Mouse (Mus musculus): Measurements from ENCODE around the gene Iffo2. TPM values are rescaled to one million over a fixed set of nuclear protein-coding genes. Genes with fewer than 3 reads are reported as not detected.

Iffo2 gene
- polyA plus RNA-seq, 1 experiment from 2014 or later: 3.3 TPM

- Histone ChIP-seq H3K4me1 (ENCODE audit: control insufficient read depth, insufficient read depth, low read length) (no peaks in the 10 kb centered on the region), H3K4me3 (ENCODE audit: low read depth, low read length) (no peak overlapping the region), H3K9ac (ENCODE audit: low read length) (no peak overlapping the region), H3K4me2 (no peak overlapping the region), H3K27me3 (ENCODE audit: control insufficient read depth, insufficient read depth, low read length) (no peaks in the 10 kb centered on the region), H3K36me3 (ENCODE audit: control insufficient read depth, insufficient read depth, low read length) (no peaks in the 10 kb centered on the region), H3K27ac (ENCODE audit: low read depth, low read length) (no peak overlapping the region), H3K9me3 (ENCODE audit: control insufficient read depth, low read length) (no peaks in the 10 kb centered on the region)
- ATAC-seq (ENCODE audit: low FRiP score): no peak
- DNase-seq (ENCODE audit: low spot score, missing footprints): no peak
- 82% methylated on average over 2 of the region's 2 CpGs for WGBS
Observed at GRCm38 (mm10) chr4:139512985-139513384, 17.4 kb upstream of the Iffo2 start.

- Histone ChIP-seq H3K36me3 (ENCODE audit: control insufficient read depth, insufficient read depth, low read length) (no peaks in the 10 kb centered on the region), H3K9me3 (ENCODE audit: control insufficient read depth, low read length) (no peaks in the 10 kb centered on the region), H3K27ac (ENCODE audit: low read depth, low read length) (no peak overlapping the region), H3K4me1 (ENCODE audit: control insufficient read depth, insufficient read depth, low read length) (no peaks in the 10 kb centered on the region), H3K9ac (ENCODE audit: low read length) (no peak overlapping the region), H3K4me3 (ENCODE audit: low read depth, low read length) (no peak overlapping the region), H3K27me3 (ENCODE audit: control insufficient read depth, insufficient read depth, low read length) (no peaks in the 10 kb centered on the region), H3K4me2 (no peak overlapping the region)
- DNase-seq (ENCODE audit: low spot score, missing footprints): no peak
- ATAC-seq (ENCODE audit: low FRiP score): no peak
- WGBS: 81% methylated on average over 6 of the region's 6 CpGs
Observed at GRCm38 (mm10) chr4:139519221-139519620, 11.1 kb upstream of the Iffo2 start.

- no peaks in the 10 kb centered on the region for H3K9me3 ChIP-seq (ENCODE audit: control insufficient read depth, low read length)
- no peak overlapping the region for H3K9ac ChIP-seq (ENCODE audit: low read length)
- DNase-seq (ENCODE audit: low spot score, missing footprints): no peak
- peaks cover 4% of the 10 kb centered on the region; the same call in 1 of the 2 replicates for H3K4me1 ChIP-seq (ENCODE audit: control insufficient read depth, insufficient read depth, low read length)
- no peaks in the 10 kb centered on the region for H3K36me3 ChIP-seq (ENCODE audit: control insufficient read depth, insufficient read depth, low read length)
- no peak for ATAC-seq (ENCODE audit: low FRiP score)
- H3K27ac ChIP-seq (ENCODE audit: low read depth, low read length): no peak overlapping the region
- no peak overlapping the region for H3K4me3 ChIP-seq (ENCODE audit: low read depth, low read length)
- 95% methylated on average over 10 of the region's 10 CpGs for WGBS
- H3K27me3 ChIP-seq (ENCODE audit: control insufficient read depth, insufficient read depth, low read length): no peaks in the 10 kb centered on the region
- H3K4me2 ChIP-seq: no peak overlapping the region
Observed at GRCm38 (mm10) chr4:139521926-139522325, 8.4 kb upstream of the Iffo2 start.

- DNase-seq (ENCODE audit: low spot score, missing footprints) (no peak), ATAC-seq (ENCODE audit: low FRiP score) (no peak; the same call in 1 of the 2 replicates)
- Histone ChIP-seq H3K36me3 (ENCODE audit: control insufficient read depth, insufficient read depth, low read length) (no peaks in the 10 kb centered on the region), H3K27me3 (ENCODE audit: control insufficient read depth, insufficient read depth, low read length) (no peaks in the 10 kb centered on the region), H3K4me1 (ENCODE audit: control insufficient read depth, insufficient read depth, low read length) (peaks cover 4% of the 10 kb centered on the region; the same call in 1 of the 2 replicates), H3K4me2 (no peak overlapping the region), H3K4me3 (ENCODE audit: low read depth, low read length) (no peak overlapping the region), H3K9me3 (ENCODE audit: control insufficient read depth, low read length) (no peaks in the 10 kb centered on the region), H3K27ac (ENCODE audit: low read depth, low read length) (no peak overlapping the region), H3K9ac (ENCODE audit: low read length) (no peak overlapping the region)
- 64% methylated on average over 12 of the region's 12 CpGs for WGBS
Observed at GRCm38 (mm10) chr4:139526475-139526874, 3.9 kb upstream of the Iffo2 start.

- Histone ChIP-seq H3K4me1 (ENCODE audit: control insufficient read depth, insufficient read depth, low read length) (peaks cover 11% of the 10 kb centered on the region), H3K9me3 (ENCODE audit: control insufficient read depth, low read length) (no peaks in the 10 kb centered on the region), H3K27ac (ENCODE audit: low read depth, low read length) (no peak overlapping the region), H3K36me3 (ENCODE audit: control insufficient read depth, insufficient read depth, low read length) (no peaks in the 10 kb centered on the region), H3K4me2 (no peak overlapping the region), H3K4me3 (ENCODE audit: low read depth, low read length) (no peak overlapping the region), H3K27me3 (ENCODE audit: control insufficient read depth, insufficient read depth, low read length) (no peaks in the 10 kb centered on the region), H3K9ac (ENCODE audit: low read length) (no peak overlapping the region)
- DNase-seq (ENCODE audit: low spot score, missing footprints) (no peak), ATAC-seq (ENCODE audit: low FRiP score) (no peak)
- 91% methylated on average over 10 of the region's 10 CpGs for WGBS
Observed at GRCm38 (mm10) chr4:139532081-139532480, 1.7 kb downstream of the Iffo2 start.

- whole genome bisulfite sequencing: 18% methylated on average over 12 of the region's 12 CpGs
- H3K4me1 ChIP-seq (ENCODE audit: control insufficient read depth, insufficient read depth, low read length): peaks cover 11% of the 10 kb centered on the region
- H3K27ac ChIP-seq (ENCODE audit: low read depth, low read length): peak overlapping the region; percentile 50; the same call in 1 of the 2 replicates
- H3K4me3 ChIP-seq (ENCODE audit: low read depth, low read length): no peak overlapping the region
- peak overlapping the region; percentile 36; the same call in 1 of the 2 replicates for H3K9ac ChIP-seq (ENCODE audit: low read length)
- ATAC-seq (ENCODE audit: low FRiP score): peak; percentile 57; the same call in 1 of the 2 replicates
- H3K36me3 ChIP-seq (ENCODE audit: control insufficient read depth, insufficient read depth, low read length): no peaks in the 10 kb centered on the region
- no peaks in the 10 kb centered on the region for H3K27me3 ChIP-seq (ENCODE audit: control insufficient read depth, insufficient read depth, low read length)
- no peaks in the 10 kb centered on the region for H3K9me3 ChIP-seq (ENCODE audit: control insufficient read depth, low read length)
- no peak overlapping the region for H3K4me2 ChIP-seq
- peak; percentile 89 for DNase-seq (ENCODE audit: low spot score, missing footprints)
Observed at GRCm38 (mm10) chr4:139535127-139535695, 4.9 kb downstream of the Iffo2 start.

- peak overlapping the region; percentile 36; the same call in 1 of the 2 replicates for H3K9ac ChIP-seq (ENCODE audit: low read length)
- H3K36me3 ChIP-seq (ENCODE audit: control insufficient read depth, insufficient read depth, low read length): no peaks in the 10 kb centered on the region
- no peak overlapping the region for H3K4me2 ChIP-seq
- 47% methylated on average over 6 of the region's 7 CpGs for WGBS
- peaks cover 11% of the 10 kb centered on the region for H3K4me1 ChIP-seq (ENCODE audit: control insufficient read depth, insufficient read depth, low read length)
- no peaks in the 10 kb centered on the region for H3K27me3 ChIP-seq (ENCODE audit: control insufficient read depth, insufficient read depth, low read length)
- H3K9me3 ChIP-seq (ENCODE audit: control insufficient read depth, low read length): no peaks in the 10 kb centered on the region
- H3K4me3 ChIP-seq (ENCODE audit: low read depth, low read length): no peak overlapping the region
- DNase-seq (ENCODE audit: low spot score, missing footprints): no peak
- peak overlapping the region; percentile 50; the same call in 1 of the 2 replicates for H3K27ac ChIP-seq (ENCODE audit: low read depth, low read length)
- 0 out of 2 replicates have a peak, but pooled peaks have one; percentile 11 for ATAC-seq (ENCODE audit: low FRiP score)
Observed at GRCm38 (mm10) chr4:139535719-139536118, 5.4 kb downstream of the Iffo2 start.

GRCm38 (mm10) chr4:139536706-139537105 is 6.4 kb downstream of the Iffo2 start:
- Histone ChIP-seq H3K9ac (ENCODE audit: low read length) (no peak overlapping the region), H3K4me1 (ENCODE audit: control insufficient read depth, insufficient read depth, low read length) (peaks cover 11% of the 10 kb centered on the region), H3K27me3 (ENCODE audit: control insufficient read depth, insufficient read depth, low read length) (no peaks in the 10 kb centered on the region), H3K36me3 (ENCODE audit: control insufficient read depth, insufficient read depth, low read length) (no peaks in the 10 kb centered on the region), H3K9me3 (ENCODE audit: control insufficient read depth, low read length) (no peaks in the 10 kb centered on the region), H3K4me3 (ENCODE audit: low read depth, low read length) (no peak overlapping the region), H3K4me2 (no peak overlapping the region), H3K27ac (ENCODE audit: low read depth, low read length) (no peak overlapping the region)
- 89% methylated on average over 9 of the region's 9 CpGs for WGBS
- DNase-seq (ENCODE audit: low spot score, missing footprints) (no peak), ATAC-seq (ENCODE audit: low FRiP score) (no peak)

- Histone ChIP-seq H3K27ac (ENCODE audit: low read depth, low read length) (no peak overlapping the region), H3K9me3 (ENCODE audit: control insufficient read depth, low read length) (no peaks in the 10 kb centered on the region), H3K4me2 (no peak overlapping the region), H3K27me3 (ENCODE audit: control insufficient read depth, insufficient read depth, low read length) (no peaks in the 10 kb centered on the region), H3K36me3 (ENCODE audit: control insufficient read depth, insufficient read depth, low read length) (no peaks in the 10 kb centered on the region), H3K4me3 (ENCODE audit: low read depth, low read length) (no peak overlapping the region), H3K9ac (ENCODE audit: low read length) (no peak overlapping the region), H3K4me1 (ENCODE audit: control insufficient read depth, insufficient read depth, low read length) (peaks cover 3% of the 10 kb centered on the region)
- 92% methylated on average over 7 of the region's 7 CpGs for WGBS
- ATAC-seq (ENCODE audit: low FRiP score): no peak
- peak; percentile 31 for DNase-seq (ENCODE audit: low spot score, missing footprints)
Observed at GRCm38 (mm10) chr4:139540784-139541183, 10.4 kb downstream of the Iffo2 start.

All from midbrain, embryonic 11.5 days (tissue).